Comparison of ENCODE assay signal across 24 mouse cellular contexts in the genomic region with DNA sequence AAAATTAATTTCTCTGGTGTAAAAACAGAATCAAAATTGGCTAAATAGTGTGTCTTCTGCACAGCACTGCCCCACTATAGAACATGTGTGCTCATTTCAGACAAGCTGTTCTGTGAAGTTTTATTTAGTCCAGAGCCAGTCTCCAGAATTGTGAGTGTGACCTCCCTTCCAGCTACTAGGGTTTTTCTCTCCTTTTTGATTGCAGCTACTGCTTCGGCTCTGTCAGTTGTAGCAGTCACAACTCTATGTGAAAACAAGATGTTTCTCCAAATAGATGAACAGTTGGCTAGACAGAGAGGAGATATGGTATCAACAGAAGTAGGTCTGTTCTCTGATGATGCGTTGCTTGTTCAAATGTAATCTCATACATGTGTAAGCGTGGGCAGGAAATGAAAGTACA.
DNase-seq lines count a peak whose midpoint lies in the region; ATAC-seq and TF ChIP-seq lines count a peak whose summit lies in the region.
"Had no signal": no experiment of that assay in that cellular context is flagged by ENCODE, and none has a peak within 500 bp of the region (broad histone marks: within the 10 kb centered on the region; RNA-seq: fewer than 3 reads in every experiment).

No protein-coding gene starts in this region.

- no peak overlapping the region for H3K4me2 ChIP-seq in forebrain, embryonic 15.5 days (replicated peaks)
- no peak overlapping the region for H3K4me2 ChIP-seq in forebrain, embryonic 11.5 days (ENCODE audit: low read depth, low read length, severe bottlenecking)
- H3K4me2 ChIP-seq in forebrain, postnatal 0 days (ENCODE audit: low read depth), result no peak overlapping the region
- H3K4me2 ChIP-seq: embryonic facial prominence, embryonic 15.5 days; heart, embryonic 13.5 days; hindbrain, embryonic 12.5 days; kidney, embryonic 15.5 days; liver, embryonic 13.5 days; midbrain, embryonic 12.5 days; neural tube, embryonic 15.5 days had no signal

- no peak for DNase-seq in forebrain, embryonic 11.5 days (ENCODE audit: low spot score)
- peak; percentile 18 to 24 for DNase-seq in left cerebral cortex, adult 9 months (ENCODE audit: low spot score in 2 of 2)
- DNase-seq in left cerebral cortex, postnatal 4 days, result no peak
- peak; percentile 53 for DNase-seq in forebrain, postnatal 0 days
- peak; percentile 11 to 15 for DNase-seq in left cerebral cortex, postnatal 36 days (ENCODE audit: low spot score in 2 of 2)
- DNase-seq in adrenal gland, adult 2 months, result no peak
- no peak for DNase-seq in cerebellum, postnatal 36 days
- DNase-seq: cerebellum, adult 2 months; gastrocnemius, postnatal 36 days; heart, adult 2 months; heart, postnatal 14 days; kidney, postnatal 36 days; liver, embryonic 13.5 days; lung, adult 2 months; lung, postnatal 14 days had no signal

- H3K27ac ChIP-seq in forebrain, embryonic 15.5 days (replicated peaks), result no peak overlapping the region
- no peak overlapping the region for H3K27ac ChIP-seq in forebrain, embryonic 11.5 days (ENCODE audit: low read depth, low read length)
- no peak overlapping the region for H3K27ac ChIP-seq in forebrain, postnatal 0 days (ENCODE audit: low read depth, low read length)
- H3K27ac ChIP-seq: embryonic facial prominence, embryonic 15.5 days; heart, adult 2 months; heart, embryonic 13.5 days; hindbrain, embryonic 12.5 days; kidney, embryonic 15.5 days; liver, embryonic 13.5 days; midbrain, embryonic 12.5 days; neural tube, embryonic 15.5 days had no signal

- H3K4me3 ChIP-seq in forebrain, embryonic 15.5 days, result no peak overlapping the region
- H3K4me3 ChIP-seq in forebrain, embryonic 11.5 days (ENCODE audit: low read depth, low read length), result no peak overlapping the region
- no peak overlapping the region for H3K4me3 ChIP-seq in forebrain, postnatal 0 days (ENCODE audit: low read depth, low read length)
- H3K4me3 ChIP-seq: embryonic facial prominence, embryonic 15.5 days; heart, adult 2 months; heart, embryonic 13.5 days; hindbrain, embryonic 12.5 days; kidney, embryonic 15.5 days; liver, embryonic 13.5 days; midbrain, embryonic 12.5 days; neural tube, embryonic 15.5 days had no signal

- no peak overlapping the region for H3K9ac ChIP-seq in forebrain, embryonic 15.5 days (replicated peaks)
- H3K9ac ChIP-seq in forebrain, embryonic 11.5 days (ENCODE audit: low read length), result no peak overlapping the region
- no peak overlapping the region for H3K9ac ChIP-seq in forebrain, postnatal 0 days
- H3K9ac ChIP-seq: embryonic facial prominence, embryonic 15.5 days; heart, embryonic 13.5 days; hindbrain, embryonic 12.5 days; kidney, embryonic 15.5 days; liver, embryonic 13.5 days; midbrain, embryonic 12.5 days; neural tube, embryonic 15.5 days had no signal

- H3K9me3 ChIP-seq in forebrain, embryonic 15.5 days, result no peaks in the 10 kb centered on the region
- no peaks in the 10 kb centered on the region for H3K9me3 ChIP-seq in forebrain, embryonic 11.5 days (ENCODE audit: control insufficient read depth, low read length)
- no peaks in the 10 kb centered on the region for H3K9me3 ChIP-seq in forebrain, postnatal 0 days (ENCODE audit: low read length)
- H3K9me3 ChIP-seq: embryonic facial prominence, embryonic 15.5 days; heart, embryonic 13.5 days; hindbrain, embryonic 12.5 days; kidney, embryonic 15.5 days; liver, embryonic 13.5 days; midbrain, embryonic 12.5 days; neural tube, embryonic 15.5 days had no signal

- intact Hi-C loops in left cerebral cortex, postnatal 4 days (cut with DNase I), result no loop called here
- intact Hi-C loops in left cerebral cortex, postnatal 36 days (cut with DNase I), result no loop called here

- TF ChIP-seq CTCF in forebrain, postnatal 0 days (IDR thresholded peaks at IDR 0.05; ENCODE audit: low read depth), result no peak

- ATAC-seq in forebrain, embryonic 15.5 days (replicated peaks), result 0 out of 2 replicates have a peak, but pooled peaks have one; percentile 29
- no peak for ATAC-seq in forebrain, embryonic 11.5 days (replicated peaks; ENCODE audit: low FRiP score)
- ATAC-seq in forebrain, postnatal 0 days, result peak; percentile 93
- ATAC-seq: CD4-positive, CD25-positive, alpha-beta regulatory T cell, adult 4 months; intestine, postnatal 0 days had no signal

- no peaks in the 10 kb centered on the region for H3K27me3 ChIP-seq in forebrain, embryonic 15.5 days
- H3K27me3 ChIP-seq in forebrain, embryonic 11.5 days (ENCODE audit: control insufficient read depth, insufficient read depth, low read length), result no peaks in the 10 kb centered on the region
- no peaks in the 10 kb centered on the region for H3K27me3 ChIP-seq in forebrain, postnatal 0 days (ENCODE audit: insufficient read depth, low read length)
- H3K27me3 ChIP-seq: embryonic facial prominence, embryonic 15.5 days; heart, embryonic 13.5 days; hindbrain, embryonic 12.5 days; kidney, embryonic 15.5 days; liver, embryonic 13.5 days; midbrain, embryonic 12.5 days; neural tube, embryonic 15.5 days had no signal

- H3K4me1 ChIP-seq in forebrain, embryonic 15.5 days, result no peaks in the 10 kb centered on the region
- H3K4me1 ChIP-seq in forebrain, embryonic 11.5 days (replicated peaks; ENCODE audit: control insufficient read depth, insufficient read depth, low read length), result no peaks in the 10 kb centered on the region
- H3K4me1 ChIP-seq in forebrain, postnatal 0 days (ENCODE audit: insufficient read depth), result 0 out of 2 replicates have a peak, but pooled peaks cover 4% of the 10 kb centered on the region
- H3K4me1 ChIP-seq: embryonic facial prominence, embryonic 15.5 days; heart, embryonic 13.5 days; hindbrain, embryonic 12.5 days; kidney, embryonic 15.5 days; liver, embryonic 13.5 days; midbrain, embryonic 12.5 days; neural tube, embryonic 15.5 days had no signal

- no peaks in the 10 kb centered on the region for H3K36me3 ChIP-seq in forebrain, embryonic 15.5 days
- no peaks in the 10 kb centered on the region for H3K36me3 ChIP-seq in forebrain, embryonic 11.5 days (ENCODE audit: control insufficient read depth, insufficient read depth, low read length)
- no peaks in the 10 kb centered on the region for H3K36me3 ChIP-seq in forebrain, postnatal 0 days (ENCODE audit: insufficient read depth)
- H3K36me3 ChIP-seq: embryonic facial prominence, embryonic 15.5 days; heart, embryonic 13.5 days; hindbrain, embryonic 12.5 days; kidney, embryonic 15.5 days; liver, embryonic 13.5 days; midbrain, embryonic 12.5 days; neural tube, embryonic 15.5 days had no signal

- 81% methylated on average over 3 of the region's 3 CpGs for WGBS in forebrain, embryonic 15.5 days
- 91% methylated on average over 3 of the region's 3 CpGs for WGBS in forebrain, embryonic 11.5 days
- 65% methylated on average over 3 of the region's 3 CpGs for WGBS in forebrain, postnatal 0 days

Comparison
In these comparisons a context has a peak if more than half of its experiments do, and no peak if none do; other contexts are left out.
1. DNase-seq: peak in left cerebral cortex, adult 9 months (2 of 2), forebrain, postnatal 0 days (single experiment) and left cerebral cortex, postnatal 36 days (2 of 2); none in forebrain, embryonic 11.5 days (single experiment), left cerebral cortex, postnatal 4 days (single experiment), adrenal gland, adult 2 months (single experiment) and cerebellum, postnatal 36 days (0 of 2).